Mouse (Mus musculus): Measurements from ENCODE around the gene Dnah8.

DNA sequence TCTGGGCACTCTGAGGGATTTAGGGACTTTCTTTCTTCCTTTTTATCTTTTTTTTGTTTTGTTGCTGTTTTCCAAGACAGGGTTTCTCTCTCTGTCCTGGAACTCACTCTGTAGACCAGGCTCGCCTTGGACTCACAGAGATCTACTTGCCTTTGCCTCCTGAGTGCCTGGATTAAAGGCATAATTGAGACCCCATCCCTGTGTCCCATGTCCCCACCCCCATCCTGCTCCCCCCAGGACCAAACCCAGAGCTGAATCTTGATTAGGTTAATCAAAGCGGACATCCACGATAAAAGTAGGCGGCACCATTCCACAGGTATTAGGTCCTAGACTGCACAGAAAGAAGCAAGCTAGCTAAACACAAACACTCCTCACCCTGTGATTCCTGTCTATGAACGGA, 19.2 kb upstream of the Dnah8 start:
- TF ChIP-seq CTCF (conservative IDR thresholded peaks at IDR 0.05; ENCODE audit: low read length) (no peak), POU5F1 (IDR thresholded peaks at IDR 0.05; ENCODE audit: borderline replicate concordance, low read length) (no peak), NANOG (IDR thresholded peaks at IDR 0.05; ENCODE audit: borderline replicate concordance, low read length) (no peak)
